Mouse (Mus musculus): ENCODE data around the gene Rsph6a.

The Rsph6a gene

GRCm38 (mm10) chr7:19107436-19107835 lies 52.9 kb downstream of the Rsph6a start:
- 71% methylated on average over 3 of the region's 3 CpGs for WGBS

GRCm38 (mm10) chr7:19109565-19109964 lies 55.1 kb downstream of the Rsph6a start:
- 94% methylated on average over 1 of the region's 1 CpGs for WGBS

GRCm38 (mm10) chr7:19118028-19118771 lies 63.7 kb downstream of the Rsph6a start, which contains the start of gene Gm4969:
TSS of gene Gm4969 (minus strand) at chr7:19118368.
- 17% methylated on average over 64 of the region's 64 CpGs for WGBS

- WGBS, result 90% methylated on average over 8 of the region's 8 CpGs
Measured at GRCm38 (mm10) chr7:19119083-19119482, 64.6 kb downstream of the Rsph6a start.

- WGBS, result 1% methylated on average over 34 of the region's 34 CpGs
Measured at GRCm38 (mm10) chr7:19119631-19120429, 65.3 kb downstream of the Rsph6a start, which contains the start of gene Fbxo46. TSS of gene Fbxo46 (plus strand) at chr7:19119859.

- WGBS, result 85% methylated on average over 4 of the region's 4 CpGs
Measured at GRCm38 (mm10) chr7:19121686-19122085, 67.2 kb downstream of the Rsph6a start.

Measured in cerebral cortex, adult 2 months (tissue).